Mouse (Mus musculus) liver, postnatal 0 days (tissue): Measurements from ENCODE around the gene Cnot10. TPM values are rescaled to one million over a fixed set of nuclear protein-coding genes. Genes with fewer than 3 reads are reported as not detected.

ENCODE experiments used
- ATAC-seq: fragments of 200-750 bp; cut with Nextera tagmentation; 2 replicates; pipeline ENCODE4 v1.8.0; 2017; ENCODE audit warnings: mild to moderate bottlenecking, moderate library complexity
- DNase-seq: peaks from one replicate; pipeline ENCODE4 v3.0.0-alpha.2; 2016
- H3K27ac ChIP-seq: fragments of 300-500 bp; sonication (generic); 2 replicates; pipeline ENCODE4 v1.5.1; 2014; ENCODE audit warnings: antibody characterized with exemption, moderate library complexity, mild to moderate bottlenecking, low read depth
- H3K27me3 ChIP-seq: fragments of 300-500 bp; sonication (generic); 2 replicates; pipeline ENCODE4 v1.6.1; 2014; ENCODE audit warnings: low read length, control low read depth, mixed read lengths; ENCODE audit not compliant: insufficient read depth
- H3K36me3 ChIP-seq: fragments of 300-500 bp; sonication (generic); replicated peaks from 2 replicates; pipeline ENCODE4 v1.6.1; 2014; ENCODE audit warnings: mild to moderate bottlenecking, control low read depth, low read length, moderate library complexity, mixed read lengths; ENCODE audit not compliant: insufficient read depth
- H3K4me1 ChIP-seq: fragments of 300-500 bp; sonication (generic); 2 replicates; pipeline ENCODE4 v1.6.1; 2014; ENCODE audit warnings: antibody characterized with exemption, mild to moderate bottlenecking, control low read depth; ENCODE audit not compliant: insufficient read depth
- H3K4me2 ChIP-seq: fragments of 300-500 bp; sonication (generic); 2 replicates; pipeline ENCODE4 v1.6.1; 2014; ENCODE audit warnings: low read depth, mild to moderate bottlenecking, low read length, moderate library complexity, mixed read lengths
- H3K4me3 ChIP-seq: fragments of 300-500 bp; sonication (generic); 2 replicates; pipeline ENCODE4 v1.5.1; 2014; ENCODE audit warnings: low read depth, low read length
- H3K9ac ChIP-seq: fragments of 300-500 bp; sonication (generic); replicated peaks from 2 replicates; pipeline ENCODE4 v1.6.1; 2014; ENCODE audit warnings: mild to moderate bottlenecking, moderate library complexity
- H3K9me3 ChIP-seq: fragments of 300-500 bp; sonication (generic); 2 replicates; pipeline ENCODE4 v1.6.1; 2016; ENCODE audit warnings: mild to moderate bottlenecking, control low read depth, low read length, mixed read lengths
- CTCF ChIP-seq: sonication (generic); IDR thresholded peaks from 2 replicates; pipeline ENCODE4 v1.5.1; 2016; ENCODE audit warnings: antibody characterized with exemption, low read depth
- EP300 ChIP-seq: IDR thresholded peaks from 2 replicates; pipeline ENCODE4 v1.6.1; 2016; ENCODE audit warnings: antibody characterized with exemption, low read depth, mild to moderate bottlenecking
- WGBS: fragments of 180-500 bp; shearing (Covaris S2); extraction: QIAGEN DNeasy Blood & Tissue Kit; methylation state at CpG from one replicate; pipeline ENCODE4 v1.1.7; 2014; ENCODE audit not compliant: insufficient replicate concordance; 5-methylcytosine and 5-hydroxymethylcytosine counted together
- polyA plus RNA-seq: library from polyadenylated mRNA; unstranded; fragments of >200 nt; fragmentation: Nextera tagmentation; extraction: Ambion mirVana; gene quantifications from 2 replicates; pipeline ENCODE4 v1.2.1, GENCODE M21; 2015

Cnot10 gene
- polyA plus RNA-seq, 1 experiment from 2014 or later, result 15.8 TPM

- WGBS, result 83% methylated on average over 7 of the region's 7 CpGs
- H3K9me3 ChIP-seq, result no peaks in the 10 kb centered on the region
- DNase-seq, result no peak
- no peaks in the 10 kb centered on the region for H3K36me3 ChIP-seq
- no peak overlapping the region for H3K27ac ChIP-seq
- no peak overlapping the region for H3K4me3 ChIP-seq
- peaks cover 7% of the 10 kb centered on the region for H3K4me1 ChIP-seq
- no peak for TF ChIP-seq EP300
- TF ChIP-seq CTCF, result no peak
- no peak overlapping the region for H3K9ac ChIP-seq
- H3K27me3 ChIP-seq, result no peaks in the 10 kb centered on the region
- H3K4me2 ChIP-seq, result no peak overlapping the region
- ATAC-seq, result no peak
Measured at GRCm38 (mm10) chr9:114538996-114539563, 100.9 kb downstream of the Cnot10 start.

- Histone ChIP-seq H3K9ac (no peak overlapping the region), H3K9me3 (no peaks in the 10 kb centered on the region), H3K27me3 (no peaks in the 10 kb centered on the region), H3K4me3 (no peak overlapping the region), H3K4me1 (peaks cover 10% of the 10 kb centered on the region), H3K4me2 (no peak overlapping the region), H3K36me3 (no peaks in the 10 kb centered on the region), H3K27ac (no peak overlapping the region; the same call in 1 of the 2 replicates)
- peak; percentile 40 for DNase-seq
- no peak for TF ChIP-seq EP300
- TF ChIP-seq CTCF, result no peak
- 59% methylated on average over 2 of the region's 2 CpGs for WGBS
- ATAC-seq, result peak; percentile 97
Measured at GRCm38 (mm10) chr9:114536628-114537027, 103.4 kb downstream of the Cnot10 start.

Other genes starting within 250 kb of the Cnot10 start
- gene Crtap, start 249.5 kb downstream of the Cnot10 start, polyA plus RNA-seq, result 19.9 and 20.1 TPM in 2 replicates
- gene Glb1, start 239.1 kb downstream of the Cnot10 start, polyA plus RNA-seq, result 10.3 and 10.7 TPM in 2 replicates
- gene Tmppe, start 239.1 kb downstream of the Cnot10 start, polyA plus RNA-seq, result 1.4 and 2.2 TPM in 2 replicates
- gene Ccr4, start 135.3 kb downstream of the Cnot10 start, polyA plus RNA-seq, result not detected in 2 replicates
- not detected in 2 replicates for gene C130032M10Rik, start 124.5 kb downstream of the Cnot10 start, polyA plus RNA-seq
- gene Trim71, start 75.8 kb downstream of the Cnot10 start, polyA plus RNA-seq, result 0.05 and 0.06 TPM in 2 replicates
- 14.4 and 16.3 TPM in 2 replicates for gene Dync1li1, start 48.6 kb upstream of the Cnot10 start, polyA plus RNA-seq
- 27.7 and 30.1 TPM in 2 replicates for gene Cmtm6, start 90.9 kb upstream of the Cnot10 start, polyA plus RNA-seq
- gene Cmtm7, start 141.7 kb upstream of the Cnot10 start, polyA plus RNA-seq, result 57.7 and 58.2 TPM in 2 replicates
- 109 and 110 TPM in 2 replicates for gene Cmtm8, start 204.0 kb upstream of the Cnot10 start, polyA plus RNA-seq